Mouse (Mus musculus) thymus, adult 2 months (tissue): Measurements from ENCODE around the gene Tmem248.

Experiments used
- CTCF ChIP-seq: fragments of 200-500 bp; IDR thresholded peaks from 2 replicates; pipeline ENCODE4 v1.5.1; 2012; ENCODE audit warnings: mild to moderate bottlenecking, control low read depth, low read length, moderate library complexity, borderline replicate concordance; ENCODE audit not compliant: control insufficient read depth, poor library complexity, insufficient read depth; ENCODE audit errors: extremely low read depth
- POLR2A ChIP-seq: fragments of 200-500 bp; IDR thresholded peaks from 2 replicates; pipeline ENCODE4 v1.6.1; 2012; ENCODE audit warnings: mild to moderate bottlenecking, low read length, control low read depth, moderate library complexity; ENCODE audit not compliant: control insufficient read depth, poor library complexity, insufficient read depth; ENCODE audit errors: extremely low read depth

DNA sequence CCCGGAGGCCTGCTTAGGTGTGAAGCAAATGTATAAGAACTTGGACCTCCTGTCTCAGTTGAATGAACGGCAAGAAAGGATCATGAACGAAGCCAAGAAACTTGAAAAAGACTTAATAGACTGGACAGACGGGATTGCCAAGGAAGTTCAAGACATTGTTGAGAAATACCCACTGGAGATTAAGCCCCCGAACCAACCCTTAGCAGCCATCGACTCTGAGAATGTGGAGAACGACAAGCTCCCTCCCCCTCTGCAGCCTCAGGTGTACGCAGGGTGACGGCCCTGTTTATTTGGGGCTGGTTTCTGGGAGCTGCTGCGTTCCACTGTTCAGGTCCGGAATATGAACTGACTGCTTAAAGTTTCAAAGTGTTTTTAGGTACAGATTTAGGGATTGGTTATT, 3.9 kb upstream of the Tmem248 start:
- TF ChIP-seq CTCF (no peak), POLR2A (no peak)
